Mouse (Mus musculus) stomach, adult 2 months (tissue): ENCODE results near the gene Fbxo39. TPM values are rescaled to one million over a fixed set of nuclear protein-coding genes. Genes with fewer than 3 reads are reported as not detected.

Experiments
- polyA plus RNA-seq: library from polyadenylated mRNA; depleted of rRNA; stranded (reverse); fragments of >200 nt; gene quantifications from 2 replicates; pipeline ENCODE4 v1.2.3, GENCODE M21; 2012; rRNA removed

Fbxo39 gene
- polyA plus RNA-seq: not detected in 2 replicates

DNA sequence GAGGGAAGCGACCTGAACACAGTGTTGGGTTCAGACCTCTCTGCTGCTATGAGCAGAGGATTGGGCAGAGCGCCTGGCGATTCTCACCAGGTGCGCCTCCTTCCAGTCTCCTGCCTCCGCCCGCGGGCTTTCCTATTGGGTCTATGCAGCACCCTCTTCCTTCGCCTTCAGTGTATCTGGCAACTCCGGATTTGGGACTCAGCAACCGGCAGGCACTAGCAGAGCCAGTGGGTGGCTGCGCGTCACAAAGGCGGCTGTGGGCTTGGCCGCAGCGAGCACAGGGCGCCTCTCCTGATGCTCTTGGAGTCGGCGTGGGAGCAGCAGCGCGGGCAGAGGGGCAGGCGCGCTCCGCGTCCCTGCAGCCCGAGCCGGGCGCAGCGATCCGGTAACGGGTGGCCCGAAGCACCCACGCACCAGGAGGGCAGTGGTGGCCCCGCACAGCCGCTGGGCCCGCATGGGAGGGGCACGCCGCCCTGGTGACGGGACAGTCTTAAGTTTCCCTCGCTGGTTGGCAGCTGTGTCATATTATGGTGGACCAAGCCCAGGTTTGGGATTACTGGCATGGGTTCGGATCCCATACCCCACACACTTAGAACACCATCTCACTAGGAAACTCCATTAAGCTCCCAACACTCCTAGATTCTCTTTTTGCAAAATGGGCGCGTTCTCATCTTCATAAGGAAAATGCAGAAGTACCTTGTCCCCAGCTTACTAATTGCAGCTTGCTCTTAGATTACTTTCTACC, at the start of gene Fbxo39:
TSS of gene Fbxo39 (plus strand) at position 294 of the 745 bp plus-strand sequence.

DNA sequence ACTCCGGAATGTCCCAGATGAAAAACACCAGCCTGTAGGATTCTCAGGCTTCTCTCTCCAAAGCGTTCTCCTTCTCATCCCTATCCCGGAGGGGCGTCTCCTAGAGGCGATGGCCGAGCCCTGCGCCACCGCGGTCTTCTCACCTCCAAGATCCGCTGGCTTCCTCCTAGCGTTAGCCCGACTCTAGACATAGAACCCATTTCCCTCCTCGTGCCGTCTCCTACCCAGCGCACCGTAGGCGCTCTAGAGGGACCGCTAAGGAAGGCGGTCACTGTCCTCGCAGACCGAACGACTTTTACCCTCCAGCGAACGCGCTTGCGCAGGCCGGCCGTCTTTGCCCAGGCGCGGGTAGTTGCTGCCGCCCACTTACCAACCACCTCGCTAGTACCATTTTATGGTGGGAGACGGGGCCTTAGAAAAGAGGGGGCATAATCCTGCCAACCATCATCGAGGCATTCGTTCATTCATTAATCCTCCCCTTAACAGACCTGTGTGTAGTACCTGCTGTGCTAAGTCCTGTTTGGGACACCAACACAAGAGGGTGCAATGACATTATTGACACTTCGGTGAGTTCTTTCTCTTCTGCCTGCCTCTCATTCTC, 47.2 kb upstream of the Fbxo39 start, which contains the start of gene Slc13a5:
TSS of gene Slc13a5 (minus strand) at position 263 of the 601 bp plus-strand sequence.

DNA sequence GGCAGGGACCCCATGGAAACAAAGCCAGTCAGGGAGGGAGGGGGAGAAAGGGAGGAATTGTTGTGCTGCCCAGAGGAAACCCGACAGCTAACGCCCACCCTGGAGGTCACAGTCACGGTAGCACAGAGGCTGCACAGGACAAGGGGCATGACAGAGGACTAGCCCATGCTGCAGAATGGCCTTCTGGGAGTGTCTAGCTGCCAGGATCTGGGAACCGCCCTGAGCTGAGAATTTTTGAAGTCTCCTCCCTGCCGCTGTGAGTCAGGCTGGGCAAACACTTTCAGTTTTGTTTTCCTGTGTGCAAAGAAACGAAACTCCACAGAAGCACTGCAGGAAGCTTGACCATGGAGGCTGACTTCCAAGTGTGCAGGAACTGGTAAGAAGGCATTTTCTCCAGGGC, 12.9 kb upstream of the Fbxo39 start, which contains the start of gene Xaf1:
TSS of gene Xaf1 (plus strand) at position 296 of the 400 bp plus-strand sequence.

DNA sequence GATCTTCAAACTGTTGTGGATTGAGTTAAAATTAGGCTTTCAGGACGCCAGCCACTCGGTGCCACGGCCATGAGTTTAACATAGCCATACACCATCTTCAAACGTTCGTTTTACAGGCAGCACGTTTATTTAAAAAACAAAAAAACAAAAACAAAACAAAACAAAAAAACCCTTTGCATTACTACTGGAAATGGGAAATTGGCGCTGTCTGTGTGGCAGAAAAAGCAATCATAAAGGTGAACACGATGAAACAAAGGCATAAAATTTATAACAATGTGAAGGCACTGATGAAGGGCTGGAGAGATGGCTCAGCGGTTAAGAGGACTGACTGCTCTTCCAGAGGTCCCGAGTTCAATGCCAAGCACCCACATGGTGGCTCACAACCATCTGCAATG, 48.1 kb downstream of the Fbxo39 start, which contains the start of gene Tekt1:
TSS of gene Tekt1 (minus strand) at position 96 of the 395 bp plus-strand sequence.

Other genes starting within 250 kb of the Fbxo39 start
- 3.7 and 5.8 TPM in 2 replicates for gene Pitpnm3, start 178.7 kb upstream of the Fbxo39 start, polyA plus RNA-seq
- 0.05 TPM in 1 of 2 replicates, not detected in the other for gene Gm43951, start 107.6 kb upstream of the Fbxo39 start, polyA plus RNA-seq
- 0.88 and 1.5 TPM in 2 replicates for gene 4933427D14Rik, start 107.0 kb upstream of the Fbxo39 start, polyA plus RNA-seq
- 9.5 and 12.2 TPM in 2 replicates for gene Txndc17, start 106.9 kb upstream of the Fbxo39 start, polyA plus RNA-seq
- 1.2 and 1.5 TPM in 2 replicates for gene Med31, start 98.9 kb upstream of the Fbxo39 start, polyA plus RNA-seq
- gene Slc13a5, start 47.2 kb upstream of the Fbxo39 start, polyA plus RNA-seq: 0.32 TPM in 1 of 2 replicates, not detected in the other
- gene Xaf1, start 12.8 kb upstream of the Fbxo39 start, polyA plus RNA-seq: 4.6 and 6.6 TPM in 2 replicates
- gene Tekt1, start 48.0 kb downstream of the Fbxo39 start, polyA plus RNA-seq: not detected in 2 replicates
- gene Smtnl2, start 97.3 kb downstream of the Fbxo39 start, polyA plus RNA-seq: 5.3 and 5.7 TPM in 2 replicates
- 16.2 and 16.9 TPM in 2 replicates for gene Ggt6, start 121.1 kb downstream of the Fbxo39 start, polyA plus RNA-seq
- 14.5 and 15.5 TPM in 2 replicates for gene Mybbp1a, start 126.9 kb downstream of the Fbxo39 start, polyA plus RNA-seq
- 27.2 and 46.9 TPM in 2 replicates for gene Spns2, start 175.5 kb downstream of the Fbxo39 start, polyA plus RNA-seq
- gene Spns3, start 236.1 kb downstream of the Fbxo39 start, polyA plus RNA-seq: 0.45 and 0.83 TPM in 2 replicates